Mouse (Mus musculus): ENCODE measurements around the gene Wnt4. TPM values are rescaled to one million over a fixed set of nuclear protein-coding genes. Genes with fewer than 3 reads are reported as not detected.

Gene Wnt4
- polyA plus RNA-seq, 1 experiment from 2014 or later = 4.0 TPM

- Histone ChIP-seq H3K4me3 (replicated peaks) (no peak overlapping the region), H3K27me3 (replicated peaks) (no peaks in the 10 kb centered on the region), H3K4me2 (replicated peaks) (no peak overlapping the region), H3K9me3 (no peaks in the 10 kb centered on the region), H3K27ac (no peak overlapping the region), H3K36me3 (peaks cover 21% of the 10 kb centered on the region), H3K9ac (no peak overlapping the region), H3K4me1 (replicated peaks) (peaks cover 16% of the 10 kb centered on the region)
- WGBS = 78% methylated on average over 4 of the region's 4 CpGs
- ATAC-seq = no peak
These were observed 38.9 kb downstream of the Wnt4 start for GRCm38 (mm10) chr4:137316027-137316770.

DNA sequence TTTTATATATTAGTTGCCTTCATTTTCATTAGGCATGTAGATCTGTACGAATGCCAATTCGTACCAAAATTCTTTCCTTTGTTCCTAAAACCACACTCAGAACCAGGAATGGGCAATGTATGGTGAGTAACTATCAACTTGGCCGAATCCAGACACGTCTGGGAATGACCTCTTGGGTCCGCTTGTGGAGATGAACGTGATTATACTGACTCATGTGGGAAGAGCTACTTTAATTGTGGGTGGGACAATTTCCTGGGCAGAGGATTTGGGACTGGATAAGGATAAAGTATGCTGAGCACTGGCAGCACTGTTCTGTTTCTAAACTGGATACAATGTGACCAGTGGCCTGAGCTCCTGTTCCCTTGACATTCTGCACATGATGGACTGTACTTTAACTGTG lies 47.6 kb downstream of the Wnt4 start:
- Histone ChIP-seq H3K9ac (no peak overlapping the region), H3K4me2 (replicated peaks) (no peak overlapping the region), H3K4me1 (replicated peaks) (no peaks in the 10 kb centered on the region), H3K4me3 (replicated peaks) (no peak overlapping the region), H3K27me3 (replicated peaks) (no peaks in the 10 kb centered on the region), H3K27ac (no peak overlapping the region), H3K36me3 (peaks cover 29% of the 10 kb centered on the region), H3K9me3 (no peaks in the 10 kb centered on the region)
- no peak for ATAC-seq
- WGBS = 78% methylated on average over 6 of the region's 6 CpGs

- ATAC-seq = no peak
- Histone ChIP-seq H3K36me3 (peaks cover 21% of the 10 kb centered on the region), H3K27ac (no peak overlapping the region), H3K4me2 (replicated peaks) (no peak overlapping the region), H3K4me3 (replicated peaks) (no peak overlapping the region), H3K27me3 (replicated peaks) (no peaks in the 10 kb centered on the region), H3K9ac (no peak overlapping the region), H3K9me3 (no peaks in the 10 kb centered on the region), H3K4me1 (replicated peaks) (no peaks in the 10 kb centered on the region)
- 77% methylated on average over 3 of the region's 3 CpGs for WGBS
These were observed 49.2 kb downstream of the Wnt4 start for GRCm38 (mm10) chr4:137326494-137326893.

- no peaks in the 10 kb centered on the region for H3K9me3 ChIP-seq
- H3K27me3 ChIP-seq (replicated peaks) = no peaks in the 10 kb centered on the region
- H3K36me3 ChIP-seq = peaks cover 34% of the 10 kb centered on the region
- no peak overlapping the region for H3K27ac ChIP-seq
- H3K4me2 ChIP-seq (replicated peaks) = no peak overlapping the region
- ATAC-seq = no peak
- no peak overlapping the region for H3K4me3 ChIP-seq (replicated peaks)
- no peaks in the 10 kb centered on the region for H3K4me1 ChIP-seq (replicated peaks)
- no peak overlapping the region for H3K9ac ChIP-seq
These were observed 54.8 kb downstream of the Wnt4 start for GRCm38 (mm10) chr4:137332051-137332450.

DNA sequence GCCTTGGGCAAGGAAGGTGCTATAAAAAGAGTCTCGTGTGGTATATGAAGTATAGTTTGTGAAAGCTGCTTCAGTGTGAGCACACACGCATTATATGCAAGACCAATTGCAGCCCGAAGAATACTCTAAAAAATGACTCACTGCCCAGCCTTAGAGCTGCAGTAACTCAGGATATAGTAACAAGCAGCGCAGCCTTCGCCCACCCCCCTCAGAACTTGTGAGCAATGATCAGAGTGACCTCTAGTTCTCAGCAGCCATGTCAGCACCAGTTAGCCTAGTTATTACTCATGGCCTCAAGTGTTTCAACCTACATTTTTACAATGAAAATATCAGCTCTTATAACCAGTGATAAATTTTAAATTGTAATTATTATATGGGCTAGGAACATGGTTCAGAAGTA lies 59.2 kb downstream of the Wnt4 start:
- H3K4me1 ChIP-seq (replicated peaks) = no peaks in the 10 kb centered on the region
- no peak overlapping the region for H3K4me2 ChIP-seq (replicated peaks)
- no peak for ATAC-seq
- no peaks in the 10 kb centered on the region for H3K9me3 ChIP-seq
- no peak overlapping the region for H3K27ac ChIP-seq
- 89% methylated on average over 5 of the region's 5 CpGs for WGBS
- H3K9ac ChIP-seq = no peak overlapping the region
- H3K4me3 ChIP-seq (replicated peaks) = no peak overlapping the region
- no peaks in the 10 kb centered on the region for H3K27me3 ChIP-seq (replicated peaks)
- peaks cover 22% of the 10 kb centered on the region for H3K36me3 ChIP-seq

GRCm38 (mm10) chr4:137339415-137339814 lies 62.1 kb downstream of the Wnt4 start:
- no peak overlapping the region for H3K4me3 ChIP-seq (replicated peaks)
- H3K36me3 ChIP-seq = peaks cover 8% of the 10 kb centered on the region; the same call in 1 of the 2 replicates
- ATAC-seq = no peak
- H3K27me3 ChIP-seq (replicated peaks) = no peaks in the 10 kb centered on the region
- no peak overlapping the region for H3K9ac ChIP-seq
- no peaks in the 10 kb centered on the region for H3K4me1 ChIP-seq (replicated peaks)
- H3K9me3 ChIP-seq = no peaks in the 10 kb centered on the region
- WGBS = 77% methylated on average over 1 of the region's 1 CpGs
- H3K27ac ChIP-seq = no peak overlapping the region
- no peak overlapping the region for H3K4me2 ChIP-seq (replicated peaks)

DNA sequence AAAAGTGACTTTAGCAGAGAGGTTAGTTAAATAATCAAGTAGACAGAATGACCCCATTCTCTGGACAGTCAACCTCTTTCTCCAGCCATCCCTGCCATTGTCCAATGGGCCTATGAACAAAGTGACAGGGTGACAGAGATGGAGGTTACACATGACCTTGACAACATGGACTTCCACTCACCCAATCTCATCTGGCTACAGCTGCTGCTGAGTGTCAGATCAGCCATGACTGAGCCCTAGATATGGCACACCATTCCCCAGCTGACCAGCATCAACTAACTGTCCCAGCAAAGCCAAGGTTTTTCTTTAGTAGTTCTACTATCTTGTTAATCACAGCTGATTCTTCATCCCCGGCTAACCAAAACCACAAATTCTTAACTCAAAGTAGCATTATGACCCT lies 65.5 kb downstream of the Wnt4 start:
- Histone ChIP-seq H3K9me3 (no peaks in the 10 kb centered on the region), H3K4me2 (replicated peaks) (no peak overlapping the region), H3K27me3 (replicated peaks) (no peaks in the 10 kb centered on the region), H3K9ac (no peak overlapping the region), H3K4me3 (replicated peaks) (no peak overlapping the region), H3K4me1 (replicated peaks) (no peaks in the 10 kb centered on the region), H3K27ac (no peak overlapping the region), H3K36me3 (0 out of 2 replicates have a peak, but pooled peaks cover 3% of the 10 kb centered on the region)
- 85% methylated on average over 1 of the region's 1 CpGs for WGBS
- no peak for ATAC-seq

DNA sequence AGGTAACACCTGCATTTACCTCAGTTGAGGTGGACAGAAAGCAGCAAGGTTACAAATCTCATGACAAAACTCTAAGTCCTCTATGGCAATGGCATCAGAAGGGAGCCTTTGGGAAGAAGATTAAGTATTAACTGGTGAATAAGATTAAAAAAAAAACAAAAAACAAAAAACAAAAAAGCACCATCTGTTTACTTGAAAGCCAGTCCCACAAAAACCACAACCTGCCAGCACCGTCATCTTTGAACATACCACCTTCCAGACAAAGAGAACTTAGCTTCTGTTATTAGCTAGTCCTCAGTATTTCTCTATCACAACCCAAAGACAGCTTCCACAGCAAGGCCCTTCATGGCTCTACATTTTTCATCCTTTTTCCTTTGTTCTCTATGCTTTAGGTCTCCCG lies 67.8 kb downstream of the Wnt4 start:
- no peak overlapping the region for H3K4me2 ChIP-seq (replicated peaks)
- 0 out of 2 replicates have a peak, but pooled peaks cover 3% of the 10 kb centered on the region for H3K36me3 ChIP-seq
- no peaks in the 10 kb centered on the region for H3K9me3 ChIP-seq
- H3K27ac ChIP-seq = no peak overlapping the region
- H3K27me3 ChIP-seq (replicated peaks) = no peaks in the 10 kb centered on the region
- 84% methylated on average over 2 of the region's 2 CpGs for WGBS
- 0 out of 2 replicates have a peak, but pooled peaks cover 4% of the 10 kb centered on the region for H3K4me1 ChIP-seq (replicated peaks)
- no peak overlapping the region for H3K9ac ChIP-seq
- no peak overlapping the region for H3K4me3 ChIP-seq (replicated peaks)
- no peak for ATAC-seq

GRCm38 (mm10) chr4:137345790-137346189 lies 68.5 kb downstream of the Wnt4 start:
- Histone ChIP-seq H3K4me2 (replicated peaks) (no peak overlapping the region), H3K9me3 (no peaks in the 10 kb centered on the region), H3K36me3 (0 out of 2 replicates have a peak, but pooled peaks cover under 1% of the 10 kb centered on the region), H3K4me3 (replicated peaks) (no peak overlapping the region), H3K27me3 (replicated peaks) (no peaks in the 10 kb centered on the region), H3K27ac (no peak overlapping the region), H3K9ac (no peak overlapping the region), H3K4me1 (replicated peaks) (peaks cover 7% of the 10 kb centered on the region; the same call in 1 of the 2 replicates)
- ATAC-seq = no peak
- WGBS = 98% methylated on average over 1 of the region's 1 CpGs

Other genes starting within 250 kb of the Wnt4 start
- 2.9 and 3.9 TPM in 2 replicates for gene Zbtb40, start 228.7 kb upstream of the Wnt4 start, polyA plus RNA-seq (2015; fragmentation: Nextera tagmentation; extraction: Ambion mirVana)
- 653 and 697 TPM in 2 replicates for gene Cdc42, start 80.2 kb downstream of the Wnt4 start, polyA plus RNA-seq (2015; fragmentation: Nextera tagmentation; extraction: Ambion mirVana)
- gene Cela3a, start 132.3 kb downstream of the Wnt4 start, polyA plus RNA-seq (2015; fragmentation: Nextera tagmentation; extraction: Ambion mirVana) = not detected in 2 replicates
- 74.8 and 281 TPM in 2 replicates for gene Cela3b, start 153.1 kb downstream of the Wnt4 start, polyA plus RNA-seq (2015; fragmentation: Nextera tagmentation; extraction: Ambion mirVana)
- not detected in 2 replicates for gene 1700013G24Rik, start 175.8 kb downstream of the Wnt4 start, polyA plus RNA-seq (2015; fragmentation: Nextera tagmentation; extraction: Ambion mirVana)
- gene Hspg2, start 191.3 kb downstream of the Wnt4 start, polyA plus RNA-seq (2015; fragmentation: Nextera tagmentation; extraction: Ambion mirVana) = 20.9 and 23.0 TPM in 2 replicates

Measured in intestine, embryonic 15.5 days (tissue).